Mouse (Mus musculus) heart, postnatal 25 days (tissue): Measurements from ENCODE around the gene 6430571L13Rik. TPM values are rescaled to one million over a fixed set of nuclear protein-coding genes. Genes with fewer than 3 reads are reported as not detected.

Experiments
- DNase-seq: peaks from one replicate; pipeline ENCODE4 v3.0.0; 2022; ENCODE audit warnings: low spot score
- intact Hi-C: fragments of 180-260 bp; cut with DNase I; formaldehyde crosslinking; loops from one replicate; pipeline ENCODE4 v1.15.1; 2025
- total RNA-seq, 2 experiments: library from RNA; stranded (reverse); gene quantifications; 2 replicates each; pipeline ENCODE4 v1.2.3; 2021

6430571L13Rik gene
- total RNA-seq, 2 experiments from 2014 or later: 4.8 to 5.9 TPM

- intact Hi-C loops: loop anchor here (5.0 kb wide), 1 partner anchor 87 kb away; no protein-coding TSS in a partner anchor
- DNase-seq: no peak
Observed at GRCm38 (mm10) chr9:107334356-107334755, 6.0 kb upstream of the 6430571L13Rik start.

DNA sequence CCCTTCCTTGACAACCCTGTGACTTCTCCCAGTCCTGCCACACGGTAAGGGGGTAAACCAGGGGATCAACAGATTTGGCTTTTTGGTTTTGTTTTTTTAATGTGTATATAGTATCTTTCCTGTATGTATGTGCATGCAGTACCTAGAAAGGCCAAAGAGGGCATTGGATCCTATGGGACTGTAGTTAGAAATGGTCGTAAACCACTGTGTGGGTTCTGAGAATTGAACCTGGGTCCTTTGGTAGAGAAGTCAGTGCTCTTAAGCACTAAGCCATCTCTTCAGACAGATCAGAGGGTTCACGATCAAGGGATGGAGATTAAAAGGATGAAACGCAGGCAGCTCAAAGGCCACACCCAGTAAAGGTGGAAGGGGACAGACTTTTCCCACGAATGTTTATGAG lies 5.4 kb upstream of the 6430571L13Rik start:
- intact Hi-C loops: loop anchor here (5.0 kb wide), 2 partner anchors 443 to 648 kb away; partner anchors contain the start of genes Manf and Tex264
- no peak for DNase-seq

GRCm38 (mm10) chr9:107335909-107336308 lies 4.5 kb upstream of the 6430571L13Rik start:
- DNase-seq: no peak
- intact Hi-C loops: loop anchor here (1.0 to 5.0 kb wide), 3 partner anchors 42 to 649 kb away; partner anchors contain the start of genes Manf and Tex264

DNA sequence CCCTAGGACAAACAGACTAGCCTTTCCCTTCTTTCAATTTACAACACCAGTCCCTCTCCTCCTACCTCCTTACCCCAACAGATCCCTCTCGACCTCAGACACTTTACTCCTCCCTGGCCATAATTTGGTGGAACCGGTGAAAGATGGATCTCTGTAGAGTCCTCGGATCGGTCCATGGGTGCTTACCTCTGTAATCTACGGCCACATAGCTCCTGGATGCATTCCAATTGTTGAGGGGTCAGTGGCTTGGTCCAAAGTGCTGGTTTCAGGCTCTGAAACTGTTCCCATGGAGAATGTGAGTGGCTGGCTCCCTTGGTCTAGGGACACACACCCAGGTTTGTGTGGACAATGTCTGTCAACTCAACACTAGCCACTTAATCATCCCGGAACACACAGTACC lies 4.0 kb upstream of the 6430571L13Rik start:
- intact Hi-C loops: loop anchor here (1.0 to 5.0 kb wide), 3 partner anchors 42 to 649 kb away; partner anchors contain the start of genes Manf and Tex264
- no peak for DNase-seq

GRCm38 (mm10) chr9:107338172-107338883 lies 2.1 kb upstream of the 6430571L13Rik start, which contains the start of gene Hemk1:
Gene Hemk1, minus strand, starts transcription at chr9:107338350.
- intact Hi-C loops: loop anchor here (5.0 kb wide), 2 partner anchors 446 to 651 kb away; partner anchors contain the start of genes Manf and Tex264
- peak; percentile 42 for DNase-seq

- no peak for DNase-seq
- intact Hi-C loops: no loop called here
Observed at GRCm38 (mm10) chr9:107340911-107341645, 676 bp downstream of the 6430571L13Rik start.

DNA sequence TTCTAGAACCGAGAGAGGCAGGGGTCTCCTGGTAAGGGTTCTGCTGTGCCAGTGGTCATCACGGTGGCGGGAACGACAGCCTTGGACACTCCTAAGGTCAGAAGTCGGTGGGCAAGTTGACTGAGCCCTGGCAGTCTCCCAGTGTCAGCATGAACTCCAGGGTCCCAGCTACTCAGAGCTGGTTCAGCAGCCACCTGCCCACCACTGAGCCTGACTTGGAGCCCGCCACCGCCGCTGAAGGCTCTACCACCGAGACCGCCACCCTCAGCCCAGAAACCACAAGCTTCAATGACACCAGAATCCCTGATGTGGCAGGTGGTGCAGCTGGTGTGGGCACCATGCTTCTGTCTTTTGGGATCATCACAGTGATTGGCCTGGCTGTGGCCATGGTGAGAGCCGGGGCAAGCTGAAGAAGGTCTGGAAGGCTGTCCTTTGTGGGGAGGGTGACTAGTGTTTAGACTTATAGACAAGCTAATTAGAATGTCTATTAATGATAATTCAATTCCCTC lies 1.9 kb downstream of the 6430571L13Rik start:
- DNase-seq: no peak
- intact Hi-C loops: no loop called here

GRCm38 (mm10) chr9:107343146-107343943 lies 2.9 kb downstream of the 6430571L13Rik start:
- no peak for DNase-seq
- intact Hi-C loops: no loop called here

DNA sequence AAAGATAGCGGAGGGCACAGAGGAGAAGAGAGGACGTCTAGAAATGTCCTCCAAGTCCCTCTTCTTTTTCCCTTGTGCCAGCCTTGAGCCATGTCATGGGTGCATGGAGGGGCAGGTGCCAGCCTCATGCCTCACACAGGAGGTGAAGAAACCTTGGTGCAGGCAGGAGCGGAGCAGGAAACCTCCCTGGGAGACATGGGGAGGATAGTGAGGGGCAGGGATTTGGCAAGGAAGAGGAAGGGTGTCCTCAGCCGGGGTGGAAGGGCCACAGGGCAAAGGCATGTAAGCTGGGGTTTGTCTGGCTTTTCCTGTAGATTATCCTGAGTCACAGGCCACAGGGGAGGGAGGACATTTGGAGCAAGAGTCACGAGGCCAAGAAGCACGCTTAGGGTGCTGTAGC lies 3.6 kb downstream of the 6430571L13Rik start:
- intact Hi-C loops: no loop called here
- DNase-seq: no peak

DNA sequence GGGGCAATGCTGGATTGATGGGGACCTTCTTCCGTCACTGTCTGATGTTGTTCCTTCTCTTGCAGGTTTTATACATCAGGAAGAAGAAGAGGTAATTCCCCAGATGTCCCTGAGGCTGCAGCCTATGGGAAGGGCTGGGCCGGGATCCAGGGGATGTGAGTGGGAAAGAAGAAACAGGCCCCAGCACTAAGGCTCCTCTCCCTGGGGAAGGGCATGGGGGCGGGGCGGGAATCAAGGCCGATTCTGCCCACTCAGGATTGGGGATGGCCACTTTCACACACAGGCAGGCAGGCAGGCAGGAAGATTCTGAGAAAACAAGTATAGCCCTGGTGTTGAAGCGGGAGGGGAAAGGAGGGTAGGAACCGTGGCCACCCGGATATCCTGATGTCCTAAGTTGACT lies 5.7 kb downstream of the 6430571L13Rik start:
- DNase-seq: no peak
- intact Hi-C loops: no loop called here

- no peak for DNase-seq
- intact Hi-C loops: no loop called here
Observed at GRCm38 (mm10) chr9:107347586-107348183, 7.3 kb downstream of the 6430571L13Rik start.

DNA sequence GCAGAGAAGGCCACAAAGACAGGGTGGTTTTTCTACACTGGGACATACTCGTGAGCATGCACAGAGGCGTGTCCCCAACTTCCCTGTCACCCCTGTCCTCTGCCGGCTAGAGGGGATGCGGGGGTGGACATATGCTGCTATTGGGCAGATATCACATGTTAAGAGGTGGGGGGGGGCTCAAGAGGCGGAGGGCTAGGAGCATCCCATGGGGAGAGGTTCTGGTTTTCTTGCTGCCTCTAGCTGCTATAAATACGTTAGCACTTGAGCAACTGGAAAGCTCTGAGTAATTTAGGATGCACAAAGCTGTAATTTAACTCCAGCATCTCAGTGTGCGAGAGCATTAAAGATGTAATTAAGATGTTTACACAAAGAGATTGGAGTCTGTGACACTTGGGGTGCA lies 8.9 kb downstream of the 6430571L13Rik start:
- intact Hi-C loops: no loop called here
- DNase-seq: no peak

- intact Hi-C loops: loop anchor here (1.0 to 10.0 kb wide), 2 partner anchors 60 to 190 kb away; no protein-coding TSS in a partner anchor
- DNase-seq: no peak
Observed at GRCm38 (mm10) chr9:107354826-107355225, 14.4 kb downstream of the 6430571L13Rik start.

DNA sequence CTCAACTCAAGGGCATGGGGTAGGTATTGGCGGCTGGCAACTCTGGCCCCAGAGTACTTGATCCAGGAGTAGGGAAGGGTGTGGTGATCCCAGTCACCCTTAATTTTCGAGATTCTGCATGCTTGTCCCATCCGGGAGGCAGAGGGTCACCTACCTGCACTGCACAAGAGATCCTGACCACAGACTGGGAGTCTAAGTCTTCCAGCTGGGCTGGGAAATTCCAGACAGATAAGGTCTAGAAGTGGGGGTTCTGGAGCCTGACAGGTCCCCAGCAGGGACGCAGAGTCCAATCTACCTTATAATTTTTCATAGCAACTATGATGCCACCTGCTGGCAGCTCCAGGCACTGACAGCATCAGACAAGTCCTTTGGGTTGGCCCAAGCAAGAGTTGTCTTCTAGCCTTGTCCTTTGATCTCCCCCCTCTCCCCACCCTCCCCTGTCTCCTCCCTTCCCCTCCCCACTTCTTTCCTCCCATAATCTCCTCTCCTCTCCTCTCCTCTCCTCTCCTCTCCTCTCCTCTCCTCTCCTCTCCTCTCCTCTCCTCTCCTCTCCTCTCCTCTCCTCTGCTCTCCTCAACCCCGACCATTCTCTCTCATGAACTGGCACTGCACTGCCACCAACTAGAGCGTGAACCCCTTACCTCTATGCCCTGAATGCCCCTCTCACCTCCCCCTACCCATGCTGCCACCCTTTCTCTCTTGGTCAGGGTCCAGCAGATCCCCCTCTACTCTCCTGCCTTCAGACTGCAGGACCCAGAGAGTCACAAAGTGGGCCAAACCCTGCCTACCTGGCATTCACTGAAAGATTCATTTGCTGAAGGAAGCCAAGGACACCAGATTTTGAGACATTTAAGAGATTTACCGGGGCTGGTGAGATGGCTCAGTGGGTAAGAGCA lies 15.7 kb downstream of the 6430571L13Rik start:
- DNase-seq: no peak
- intact Hi-C loops: loop anchor here (1.0 to 10.0 kb wide), 2 partner anchors 61 to 191 kb away; no protein-coding TSS in a partner anchor

DNA sequence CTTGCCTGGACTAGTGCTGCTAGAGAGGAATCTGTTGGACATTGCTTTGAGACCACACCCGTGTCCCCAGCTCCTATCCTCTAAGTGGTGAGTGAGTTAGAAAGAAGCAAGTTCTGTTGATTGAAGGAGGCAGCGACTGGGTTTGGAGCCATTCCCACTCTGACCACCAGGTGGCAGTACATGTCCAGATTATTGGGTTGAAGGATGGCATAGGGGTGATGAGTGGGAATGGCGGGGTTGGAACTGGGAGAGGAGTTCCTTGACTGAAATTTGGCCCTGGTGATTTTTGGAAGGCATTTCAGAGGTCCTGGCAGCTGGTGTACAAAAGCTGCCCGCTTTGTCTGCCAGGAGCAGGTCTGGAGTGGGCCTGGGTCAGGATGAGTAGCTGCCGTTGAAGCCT lies 17.2 kb downstream of the 6430571L13Rik start:
- intact Hi-C loops: loop anchor here (1.0 to 10.0 kb wide), 2 partner anchors 157 to 193 kb away; no protein-coding TSS in a partner anchor

DNA sequence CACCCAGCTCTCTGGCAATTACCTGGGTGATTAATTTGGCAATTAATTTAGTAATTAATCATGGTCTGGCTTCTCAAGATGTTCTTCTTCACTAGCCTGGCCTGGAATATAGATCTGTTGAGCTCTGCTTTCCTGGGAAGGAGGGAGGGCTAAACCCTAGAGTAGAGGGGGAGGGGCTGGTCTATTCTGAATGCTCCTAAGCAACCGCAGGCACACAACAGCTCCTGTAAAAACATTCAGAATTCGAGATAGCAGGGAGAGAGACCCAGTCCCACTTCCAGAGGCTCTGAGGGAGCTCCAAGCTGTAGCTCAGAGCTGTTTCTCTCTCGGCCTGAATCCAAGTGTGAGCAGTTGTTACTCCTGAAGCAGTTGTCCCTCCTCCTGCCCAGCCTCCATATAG lies 20.6 kb downstream of the 6430571L13Rik start:
- DNase-seq: no peak
- intact Hi-C loops: no loop called here

More for the DNA sequence above, 17.2 kb downstream of the 6430571L13Rik start:
- no peak for DNase-seq

DNA sequence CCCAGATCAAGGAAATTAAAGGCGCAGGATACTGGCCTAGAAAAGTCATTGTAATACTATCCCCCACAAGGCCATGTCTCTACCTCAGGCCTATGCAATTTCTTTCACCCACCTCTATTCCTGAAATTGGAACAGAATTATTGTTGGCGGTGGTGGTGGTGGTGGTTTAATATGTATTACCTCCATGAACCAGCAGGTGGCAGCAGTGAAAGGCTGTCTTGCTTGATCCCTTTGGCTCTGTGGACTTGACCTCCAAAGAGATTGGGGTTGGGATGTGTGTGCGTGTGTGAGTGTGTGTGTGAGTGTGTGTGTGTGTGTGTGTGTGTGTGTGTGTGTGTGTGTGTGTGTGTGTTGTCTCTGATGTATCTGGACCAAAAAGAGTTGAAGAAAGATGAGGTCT lies 26.2 kb downstream of the 6430571L13Rik start:
- intact Hi-C loops: loop anchor here (1.0 to 2.0 kb wide), 2 partner anchors 96 to 148 kb away; no protein-coding TSS in a partner anchor
- DNase-seq: no peak

GRCm38 (mm10) chr9:107368302-107368701 lies 27.9 kb downstream of the 6430571L13Rik start:
- intact Hi-C loops: no loop called here
- no peak for DNase-seq
